Mouse (Mus musculus): ENCODE data around the gene Pclo.
A peak's percentile ranks its signal among the peaks of the same experiment; 100 is the strongest.

Gene Pclo

DNA sequence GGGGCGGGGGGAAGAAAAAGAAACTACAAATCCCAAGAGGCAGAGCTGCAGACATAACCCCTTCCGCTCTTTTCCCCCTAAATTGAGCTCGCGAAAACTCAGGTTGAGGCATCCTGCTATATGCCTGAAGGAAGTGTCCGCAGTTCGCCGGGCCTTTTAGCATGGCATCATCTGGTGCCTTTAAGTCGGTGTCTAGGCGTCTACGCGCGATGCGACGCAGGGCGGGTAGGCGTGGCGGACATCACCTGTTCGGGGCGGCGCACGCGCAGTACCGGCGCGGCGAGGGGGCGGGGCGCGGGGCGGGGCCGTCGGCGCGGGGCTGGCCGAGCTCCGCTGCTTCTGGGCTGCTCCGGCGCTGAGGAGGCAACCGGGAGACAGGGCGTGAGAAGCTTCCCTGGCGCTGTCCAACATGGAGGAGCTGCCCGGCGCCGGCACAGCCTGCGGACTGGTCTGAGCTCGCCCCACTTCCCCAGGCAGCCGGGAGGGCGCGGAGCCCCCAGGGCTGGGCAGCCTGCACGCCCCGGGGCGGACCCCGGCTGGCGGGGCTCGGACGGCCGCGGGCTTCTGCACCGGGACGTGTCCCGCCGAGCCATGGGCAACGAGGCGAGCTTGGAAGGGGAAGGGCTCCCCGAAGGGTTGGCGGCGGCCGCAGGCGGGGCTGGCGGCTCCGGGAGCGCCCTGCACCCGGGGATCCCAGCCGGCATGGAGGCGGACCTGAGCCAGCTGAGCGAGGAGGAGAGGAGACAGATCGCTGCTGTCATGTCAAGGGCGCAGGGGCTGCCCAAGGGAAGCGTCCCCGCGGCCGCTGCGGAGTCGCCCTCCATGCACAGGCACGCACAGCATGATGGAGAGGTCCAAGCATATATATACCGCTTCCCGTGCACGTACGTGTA is at the start of gene Pclo:
Gene Pclo (plus strand): TSS at position 288 of the 893 bp plus-strand sequence.
- DNase-seq (ENCODE audit: low read depth, low spot score), result peak; percentile 87

DNA sequence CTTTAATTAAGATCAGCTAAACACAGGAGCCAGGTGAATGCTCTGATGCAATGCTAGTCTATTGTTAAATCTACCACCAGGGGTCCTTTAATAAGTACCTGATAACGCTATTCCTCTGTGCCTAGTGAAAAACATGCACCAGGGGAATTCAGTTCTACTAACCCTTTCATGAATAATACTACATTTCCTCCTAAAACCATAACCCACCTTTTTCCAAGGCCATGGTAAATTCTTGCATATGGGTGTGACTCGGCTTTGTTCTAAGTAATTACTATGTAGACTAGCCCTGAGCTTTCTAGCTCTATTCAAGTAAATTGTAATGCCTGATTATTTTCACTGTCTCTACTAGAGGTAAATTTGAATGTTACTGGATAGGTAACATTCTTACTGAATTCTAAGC is 20.3 kb upstream of the Pclo start:
- peak; percentile 41 for DNase-seq (ENCODE audit: low read depth, low spot score)

DNA sequence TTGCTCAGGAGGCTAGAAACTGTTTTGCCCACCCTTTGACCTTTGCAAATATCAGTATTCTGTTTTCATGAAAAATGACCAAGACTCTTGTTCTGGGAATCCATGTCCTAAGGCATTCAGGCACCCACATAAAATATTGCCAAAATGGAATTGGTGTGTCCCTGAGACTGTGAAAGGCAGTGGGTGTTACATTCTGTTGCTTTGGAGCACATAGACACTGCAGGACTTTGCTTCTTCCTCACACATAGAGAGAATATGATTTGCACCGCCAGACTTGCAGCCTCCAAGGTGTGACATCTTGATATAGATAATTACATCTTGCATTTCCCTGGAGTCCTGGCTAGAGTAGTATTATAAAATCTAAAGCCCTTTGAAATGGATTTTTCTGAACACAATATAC is 6.2 kb upstream of the Pclo start:
- no peak for DNase-seq (ENCODE audit: low read depth, low spot score)

DNA sequence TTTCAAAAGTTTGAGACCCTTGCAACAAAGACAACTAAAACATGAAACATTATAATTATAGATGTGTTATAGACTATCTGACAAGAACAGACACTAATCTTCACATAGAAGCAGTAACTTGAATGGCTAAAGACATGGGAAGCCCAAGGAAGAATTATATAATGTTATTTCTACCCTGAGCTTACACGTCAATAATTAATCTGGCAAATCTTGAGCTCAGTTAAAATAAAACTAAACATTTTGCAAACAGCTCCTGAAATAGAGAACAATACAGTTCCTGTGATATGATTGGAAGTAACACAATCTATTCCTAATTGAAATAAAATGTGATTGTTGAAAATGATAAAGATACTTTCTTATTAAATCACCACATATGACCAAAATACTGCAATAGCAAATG is 5.1 kb upstream of the Pclo start:
- no peak for DNase-seq (ENCODE audit: low read depth, low spot score)

DNA sequence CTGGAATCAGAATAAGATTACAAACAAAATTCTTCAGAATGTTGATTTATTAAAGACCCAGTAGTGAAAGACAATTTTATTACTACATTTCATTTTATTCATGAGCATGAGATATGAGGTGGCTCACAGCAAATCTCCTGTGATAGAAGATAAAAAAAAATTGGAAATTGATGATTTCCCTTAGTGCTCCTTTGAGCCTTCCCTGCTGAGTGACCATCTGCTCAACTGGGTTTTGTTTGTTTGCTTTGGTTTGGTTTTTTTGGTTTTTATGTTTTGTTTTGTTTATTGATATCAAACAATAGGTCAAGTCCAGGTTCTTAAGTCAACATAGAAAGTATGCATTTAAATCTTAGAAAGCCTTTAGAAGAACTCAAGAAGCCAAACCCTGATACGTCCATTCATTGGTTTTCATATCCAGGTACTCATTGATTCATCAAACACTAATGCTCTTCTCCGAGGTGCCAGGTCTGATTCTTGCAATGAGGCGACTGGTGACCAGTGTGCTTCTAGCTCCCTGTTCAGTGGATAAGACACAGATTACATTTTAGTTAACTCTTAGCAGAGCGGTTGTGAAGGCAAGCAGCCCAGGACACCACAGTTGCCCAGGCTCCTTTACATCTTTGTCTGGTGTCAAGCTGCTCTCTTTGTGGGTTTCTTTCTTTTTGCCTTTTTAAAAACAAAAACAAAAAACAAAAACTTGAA is 3.6 kb downstream of the Pclo start:
- no peak for DNase-seq (ENCODE audit: low read depth, low spot score)

DNA sequence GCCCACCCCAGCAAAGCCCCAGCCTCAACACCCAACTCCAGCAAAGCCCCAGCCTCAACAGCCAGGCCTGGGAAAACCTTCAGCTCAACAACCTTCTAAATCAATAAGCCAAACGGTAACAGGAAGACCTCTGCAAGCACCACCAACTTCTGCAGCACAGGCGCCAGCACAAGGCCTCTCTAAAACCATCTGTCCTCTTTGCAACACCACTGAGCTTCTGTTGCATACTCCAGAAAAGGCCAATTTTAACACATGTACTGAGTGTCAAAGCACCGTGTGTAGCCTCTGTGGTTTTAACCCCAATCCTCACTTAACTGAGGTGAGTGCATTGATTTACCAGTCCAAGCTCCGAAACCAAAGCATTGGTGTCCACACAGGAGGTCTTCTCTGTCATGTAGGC is 7.3 kb downstream of the Pclo start:
- DNase-seq (ENCODE audit: low read depth, low spot score), result no peak

DNA sequence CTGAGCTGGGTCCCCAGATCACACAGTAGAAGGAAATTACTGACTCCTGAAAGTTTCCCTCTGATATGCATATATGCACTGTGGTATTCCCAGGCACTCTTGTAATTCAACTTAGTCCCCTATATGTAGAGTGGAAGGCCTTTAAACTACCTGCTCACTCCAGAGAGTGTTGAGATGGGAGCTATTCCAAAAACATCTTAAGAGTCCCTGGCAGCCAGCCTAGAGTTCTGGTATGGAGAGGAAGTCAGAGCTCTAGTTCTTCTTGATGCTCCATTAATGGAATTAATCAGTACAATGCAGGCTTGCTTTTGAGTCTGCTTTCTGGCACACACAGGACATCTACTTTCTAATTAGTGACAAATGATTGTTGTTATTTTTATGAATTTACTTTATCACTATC is 11.3 kb downstream of the Pclo start:
- DNase-seq (ENCODE audit: low read depth, low spot score), result no peak

DNA sequence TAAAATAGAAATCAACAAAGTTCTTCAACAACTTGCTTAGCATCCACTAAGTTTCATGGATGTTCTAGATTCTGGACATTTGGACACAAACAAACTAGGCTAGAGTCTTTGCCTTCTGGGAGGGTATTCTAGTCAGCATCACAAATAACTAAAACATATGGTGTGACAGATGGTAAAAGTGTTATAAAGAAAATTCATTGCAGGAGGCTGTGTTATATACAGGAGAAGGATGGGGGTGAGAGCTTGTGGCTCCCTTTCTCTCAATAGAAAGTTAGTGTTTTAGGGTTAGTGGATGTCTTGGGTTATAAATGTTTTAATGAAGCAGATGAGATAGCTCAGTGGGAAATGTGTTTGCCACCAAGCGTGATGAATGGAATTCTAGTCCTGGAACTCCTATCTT is 13.1 kb downstream of the Pclo start:
- no peak for DNase-seq (ENCODE audit: low read depth, low spot score)

DNA sequence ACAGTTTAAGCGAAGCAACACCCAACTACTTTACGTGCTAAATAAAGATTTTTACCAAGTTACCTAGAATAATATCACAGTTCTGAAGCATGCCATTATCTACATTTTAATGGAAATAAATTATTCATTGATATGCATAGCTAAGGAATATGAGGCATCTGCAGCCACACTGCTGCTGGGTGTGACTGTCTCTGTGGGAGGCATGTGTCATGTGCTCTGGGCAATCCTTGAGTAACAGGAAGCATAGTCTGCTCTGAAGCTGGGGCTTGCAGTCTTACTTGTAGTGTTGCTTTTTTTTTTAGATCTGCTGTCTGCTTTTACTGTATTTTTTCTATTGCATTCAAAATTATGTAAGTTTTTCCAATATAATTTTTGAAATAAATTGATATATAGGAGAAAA is 17.2 kb downstream of the Pclo start:
- no peak for DNase-seq (ENCODE audit: low read depth, low spot score)

DNA sequence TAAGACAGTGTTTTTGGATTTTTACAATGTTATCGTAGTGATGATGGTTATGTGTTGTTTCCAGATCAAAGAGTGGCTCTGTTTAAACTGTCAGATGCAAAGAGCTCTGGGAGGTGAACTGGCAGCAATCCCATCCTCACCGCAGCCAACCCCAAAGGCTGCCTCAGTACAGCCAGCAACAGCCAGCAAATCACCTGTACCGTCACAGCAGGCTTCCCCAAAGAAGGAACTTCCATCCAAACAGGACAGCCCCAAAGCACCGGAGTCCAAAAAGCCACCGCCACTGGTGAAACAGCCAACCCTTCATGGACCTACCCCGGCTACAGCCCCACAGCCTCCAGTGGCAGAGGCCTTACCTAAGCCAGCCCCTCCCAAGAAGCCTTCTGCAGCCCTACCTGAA is 24.6 kb downstream of the Pclo start:
- DNase-seq (ENCODE audit: low read depth, low spot score), result no peak

DNA sequence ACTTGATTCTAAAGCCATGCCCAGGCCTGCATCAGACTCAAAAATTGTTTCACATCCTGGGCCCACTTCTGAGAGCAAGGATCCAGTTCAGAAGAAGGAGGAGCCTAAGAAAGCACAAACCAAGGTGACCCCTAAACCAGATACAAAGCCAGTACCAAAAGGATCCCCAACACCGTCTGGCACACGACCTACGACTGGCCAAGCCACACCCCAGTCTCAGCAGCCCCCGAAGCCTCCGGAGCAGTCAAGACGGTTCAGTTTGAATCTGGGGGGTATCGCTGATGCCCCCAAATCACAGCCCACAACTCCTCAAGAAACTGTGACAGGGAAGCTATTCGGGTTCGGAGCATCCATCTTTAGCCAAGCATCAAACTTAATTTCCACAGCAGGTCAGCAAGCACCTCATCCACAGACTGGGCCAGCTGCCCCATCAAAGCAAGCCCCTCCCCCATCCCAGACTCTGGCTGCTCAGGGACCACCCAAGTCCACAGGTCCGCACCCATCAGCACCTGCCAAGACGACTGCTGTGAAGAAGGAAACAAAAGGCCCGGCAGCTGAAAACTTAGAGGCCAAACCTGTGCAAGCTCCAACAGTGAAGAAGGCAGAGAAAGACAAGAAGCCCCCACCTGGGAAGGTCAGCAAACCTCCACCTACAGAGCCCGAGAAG is 25.4 kb downstream of the Pclo start:
- DNase-seq (ENCODE audit: low read depth, low spot score), result no peak

DNA sequence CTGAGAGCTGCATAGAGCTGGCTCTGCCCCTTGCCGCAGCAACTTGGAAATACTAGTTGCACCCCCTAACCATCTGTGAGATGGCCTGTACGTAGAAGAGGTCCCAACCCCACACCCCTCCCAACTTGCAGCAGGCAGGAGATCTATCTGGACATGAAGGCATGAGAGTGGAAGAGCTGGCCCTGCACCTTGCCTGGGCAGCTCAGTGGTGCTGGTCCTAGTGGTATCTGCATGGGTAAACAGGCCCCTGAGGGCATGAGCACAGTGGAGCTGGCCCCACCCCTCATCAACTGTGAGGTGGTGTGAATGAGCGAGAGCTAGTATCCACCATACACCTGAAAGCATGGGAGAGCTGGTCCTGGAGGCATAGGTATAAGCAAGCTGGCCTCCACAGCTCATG is 60.9 kb downstream of the Pclo start:
- DNase-seq (ENCODE audit: low read depth, low spot score), result no peak

DNA sequence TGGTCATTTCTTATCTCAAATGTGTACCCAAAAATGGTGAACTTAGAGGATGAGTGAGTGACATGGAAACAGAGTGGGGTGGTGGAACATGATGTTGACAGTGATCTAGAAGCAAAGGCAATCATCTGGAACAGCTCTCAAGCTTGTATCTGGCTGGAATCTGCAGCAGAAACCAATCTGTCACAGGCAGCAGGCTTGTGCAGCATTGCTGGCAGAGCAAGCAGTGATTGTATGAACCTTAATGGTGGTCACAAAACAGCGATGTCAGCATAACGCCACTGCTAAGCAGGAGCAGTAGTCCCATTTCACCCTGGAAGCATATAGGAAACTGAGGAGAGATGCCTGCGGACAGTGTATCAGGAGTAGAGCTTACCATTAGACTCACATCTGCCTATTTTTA is 76.8 kb downstream of the Pclo start:
- DNase-seq (ENCODE audit: low read depth, low spot score), result no peak

DNA sequence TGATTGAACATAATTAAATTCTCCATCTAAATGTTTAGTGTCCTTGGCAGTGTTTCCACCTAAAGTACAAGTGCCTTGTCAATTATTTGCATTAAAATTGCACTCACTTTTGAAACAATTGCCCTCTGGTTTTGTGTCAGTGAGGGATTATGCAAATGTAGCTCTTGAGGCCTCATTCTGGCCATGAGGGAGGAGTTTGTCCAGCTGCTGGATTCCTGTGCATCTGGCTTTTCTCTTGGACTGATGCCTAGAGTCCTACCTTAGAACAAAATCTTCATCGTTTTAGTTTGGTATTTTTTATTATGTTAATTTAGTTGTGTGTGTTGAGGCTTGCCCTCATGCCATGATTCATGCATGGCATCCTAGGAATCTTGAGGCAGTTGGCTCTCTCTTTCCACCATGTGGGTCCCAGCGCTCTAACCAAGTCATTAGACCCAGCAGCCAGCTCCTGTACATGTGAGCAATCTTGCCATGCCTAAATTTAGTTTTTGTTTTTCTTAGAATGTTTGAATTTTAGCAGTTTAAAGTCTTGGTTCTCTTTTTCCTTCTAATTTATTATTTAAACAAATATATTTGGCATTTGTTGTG is 80.8 kb downstream of the Pclo start:
- no peak for DNase-seq (ENCODE audit: low read depth, low spot score)

DNA sequence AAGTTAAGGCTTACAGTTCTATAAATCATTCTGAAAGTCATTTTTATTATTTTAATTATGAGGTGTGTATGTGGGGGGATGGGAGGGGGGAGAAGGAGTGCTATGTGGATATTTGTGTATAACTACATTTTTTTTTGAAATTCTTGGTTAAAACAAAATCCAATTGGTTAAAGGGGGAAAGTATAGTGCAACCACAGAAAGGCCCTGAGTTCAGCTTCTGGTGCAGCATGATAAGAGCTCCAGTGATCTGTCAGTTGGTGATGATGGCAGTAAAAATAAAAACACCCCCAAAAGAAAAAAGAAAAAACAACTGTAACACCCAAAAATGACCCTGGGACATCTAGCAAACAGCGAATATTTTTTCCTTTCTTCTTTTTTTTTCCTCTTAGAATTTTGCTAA is 93.6 kb downstream of the Pclo start:
- DNase-seq (ENCODE audit: low read depth, low spot score), result no peak

DNA sequence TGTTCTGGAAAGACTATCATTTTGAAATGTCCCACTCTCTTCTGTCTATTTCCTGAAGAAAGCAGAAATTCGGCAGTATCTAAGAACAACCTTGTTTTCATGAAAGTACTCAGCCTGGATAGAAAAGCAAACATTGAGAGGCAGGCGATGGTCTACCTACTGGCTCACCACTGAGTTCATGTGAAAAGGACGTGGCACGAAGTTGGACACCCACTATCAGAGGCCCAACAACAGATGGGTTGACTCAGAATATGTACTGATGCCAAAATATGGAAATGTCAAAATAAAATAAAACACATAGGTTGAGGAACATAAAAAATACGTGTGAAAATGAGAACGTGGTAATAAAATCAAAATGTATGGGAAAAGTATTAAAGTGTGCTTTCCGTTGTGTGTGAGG is 106.4 kb downstream of the Pclo start:
- no peak for DNase-seq (ENCODE audit: low read depth, low spot score)

DNA sequence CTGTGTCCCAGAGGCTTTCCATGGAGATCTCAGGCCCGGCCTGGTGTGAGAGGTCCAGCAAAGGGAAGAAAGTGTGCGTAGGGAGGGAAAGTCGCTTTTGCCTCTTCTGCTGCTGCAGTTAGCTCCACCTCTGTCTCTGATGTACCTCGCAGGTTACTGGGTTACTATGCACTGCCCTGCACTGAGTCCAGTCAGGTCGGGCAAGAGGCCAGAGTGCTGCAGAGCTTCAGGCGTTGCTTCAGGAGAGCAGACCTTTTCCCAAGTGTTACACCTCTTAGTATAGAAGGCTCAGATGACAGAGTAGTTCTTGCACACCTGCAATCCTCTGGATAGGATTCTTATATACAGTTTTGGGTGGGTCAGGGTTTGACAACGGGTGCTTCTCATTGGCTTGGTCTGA is 108.6 kb downstream of the Pclo start:
- no peak for DNase-seq (ENCODE audit: low read depth, low spot score)

DNA sequence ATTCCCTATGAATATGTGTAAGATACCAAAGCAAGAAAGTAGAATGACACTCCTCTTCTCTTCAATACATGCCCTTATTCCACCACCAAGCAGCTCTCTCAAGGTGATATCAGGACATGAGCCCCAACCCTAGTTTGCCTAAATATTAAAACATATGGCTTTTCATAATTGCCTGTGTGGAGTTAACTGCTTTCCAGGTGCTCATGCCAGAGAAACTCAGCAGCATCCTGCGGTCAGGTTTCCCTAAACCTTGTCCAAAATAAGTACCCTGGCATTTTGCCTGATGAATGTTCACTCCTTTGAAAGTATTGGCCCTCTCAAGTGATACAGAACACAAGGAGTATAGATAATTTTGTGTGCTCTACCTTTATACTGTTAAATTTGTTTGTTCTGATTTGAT is 126.5 kb downstream of the Pclo start:
- no peak for DNase-seq (ENCODE audit: low read depth, low spot score)

DNA sequence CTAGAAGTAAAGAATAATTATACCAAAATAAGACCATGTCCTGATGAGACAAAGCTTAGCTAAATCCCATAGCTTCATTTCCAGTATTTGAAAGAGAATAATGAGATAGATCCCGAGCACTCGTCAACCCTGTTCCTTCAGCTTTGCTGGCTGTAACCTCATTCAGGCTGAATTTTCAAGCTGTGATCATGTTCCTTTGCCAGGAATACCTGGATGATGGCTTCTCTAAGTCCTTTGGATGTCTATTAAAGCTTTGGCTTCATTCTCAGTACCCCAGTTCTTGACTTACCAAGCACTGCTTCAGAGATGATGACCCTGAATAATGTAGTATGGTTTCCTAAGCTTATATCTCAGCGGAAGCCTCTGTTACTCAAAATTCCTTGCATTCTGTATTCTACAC is 131.1 kb downstream of the Pclo start:
- DNase-seq (ENCODE audit: low read depth, low spot score), result no peak

DNA sequence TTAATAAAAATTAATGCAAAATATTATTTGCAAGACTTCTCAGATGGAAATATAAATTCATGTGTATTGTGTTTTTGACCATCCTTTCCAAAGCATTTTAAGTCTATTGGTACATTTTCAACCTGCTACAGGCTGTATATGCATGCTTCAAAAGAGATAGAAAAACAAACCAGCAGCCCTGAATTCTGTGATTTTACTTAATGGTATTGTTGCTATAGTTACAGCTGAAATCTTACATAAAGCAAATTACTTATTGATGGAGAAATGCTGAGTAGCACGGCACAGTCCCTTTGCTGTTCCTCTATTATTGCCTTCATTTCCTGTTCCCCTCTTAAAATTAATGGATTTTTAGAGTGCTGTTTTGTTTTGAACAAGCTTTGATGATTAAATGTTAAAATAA is 145.9 kb downstream of the Pclo start:
- DNase-seq (ENCODE audit: low read depth, low spot score), result no peak

DNA sequence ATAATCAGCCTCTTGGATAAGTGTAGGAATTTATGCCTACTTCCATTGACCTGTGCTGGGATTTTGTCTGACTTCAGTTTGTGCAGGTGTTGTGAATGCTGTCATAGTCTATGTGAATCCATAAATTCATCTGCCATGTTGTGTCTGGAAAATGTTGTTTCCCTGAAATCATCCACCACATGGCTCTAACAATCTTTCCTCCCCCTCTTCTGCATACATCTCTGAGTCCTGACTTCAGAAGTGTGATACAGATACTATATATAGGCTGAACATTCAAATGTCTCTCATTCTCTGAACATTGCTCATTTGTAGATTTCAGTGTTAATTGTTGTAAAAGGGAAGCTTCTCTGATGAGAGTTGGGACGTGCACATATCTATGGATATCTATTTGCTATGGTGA is 147.5 kb downstream of the Pclo start:
- DNase-seq (ENCODE audit: low read depth, low spot score), result no peak

DNA sequence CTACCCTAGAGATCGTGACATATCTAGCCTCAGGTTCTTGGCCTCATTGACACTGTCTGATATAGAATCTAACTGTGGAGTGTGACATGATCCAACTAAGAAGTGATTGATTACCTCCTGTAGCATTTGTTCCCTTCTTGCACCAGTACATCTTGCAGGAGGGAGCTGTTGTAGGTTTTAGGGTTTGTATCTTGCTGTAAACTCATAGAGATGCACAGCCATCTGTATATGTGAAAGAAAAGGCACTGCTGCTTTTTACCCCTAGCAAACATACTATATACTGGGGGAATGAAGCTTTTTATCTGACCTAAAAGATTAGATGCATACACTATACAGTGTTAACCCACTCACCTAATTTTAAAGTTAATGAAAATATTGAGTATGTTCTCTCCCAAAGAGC is 147.9 kb downstream of the Pclo start:
- no peak for DNase-seq (ENCODE audit: low read depth, low spot score)

All from ES-CJ7 (cell line).